Comparison of ENCODE assay signal across 25 mouse cellular contexts in genomic region chr5:5856146-5856724, GRCm38 (mm10).
A peak's percentile ranks its signal among the peaks of the same experiment; 100 is the strongest.
DNase-seq lines count a peak whose midpoint lies in the region; ATAC-seq lines count a peak whose summit lies in the region.
"Had no signal": no experiment of that assay in that cellular context is flagged by ENCODE, and none has a peak within 500 bp of the region (broad histone marks: within the 10 kb centered on the region; RNA-seq: fewer than 3 reads in every experiment).

No protein-coding gene starts in this region.

- no peak overlapping the region for H3K4me3 ChIP-seq in hindbrain, embryonic 10.5 days
- no peak overlapping the region for H3K4me3 ChIP-seq in hindbrain, embryonic 16.5 days (ENCODE audit: low read length)
- no peak overlapping the region for H3K4me3 ChIP-seq in neural tube, embryonic 11.5 days (ENCODE audit: low read depth, low read length)
- no peak overlapping the region for H3K4me3 ChIP-seq in neural tube, embryonic 15.5 days (replicated peaks)
- no peak overlapping the region for H3K4me3 ChIP-seq in forebrain, embryonic 15.5 days
- H3K4me3 ChIP-seq: embryonic facial prominence, embryonic 13.5 days; erythroblast, embryonic 14.5 days; heart, embryonic 10.5 days; heart, embryonic 15.5 days had no signal

- H3K4me2 ChIP-seq in hindbrain, embryonic 16.5 days (ENCODE audit: low read length) = no peak overlapping the region
- H3K4me2 ChIP-seq in neural tube, embryonic 11.5 days (ENCODE audit: low read depth) = no peak overlapping the region
- no peak overlapping the region for H3K4me2 ChIP-seq in neural tube, embryonic 15.5 days
- no peak overlapping the region for H3K4me2 ChIP-seq in forebrain, embryonic 15.5 days (replicated peaks)
- H3K4me2 ChIP-seq: embryonic facial prominence, embryonic 13.5 days; heart, embryonic 15.5 days had no signal

- peak overlapping the region; percentile 23; the same call in 1 of the 2 replicates for H3K27ac ChIP-seq in hindbrain, embryonic 10.5 days
- H3K27ac ChIP-seq in hindbrain, embryonic 16.5 days (ENCODE audit: low read depth, low read length) = no peak overlapping the region
- H3K27ac ChIP-seq in neural tube, embryonic 11.5 days (ENCODE audit: low read depth, low read length) = no peak overlapping the region
- H3K27ac ChIP-seq in neural tube, embryonic 15.5 days (replicated peaks) = no peak overlapping the region
- no peak overlapping the region for H3K27ac ChIP-seq in forebrain, embryonic 15.5 days (replicated peaks)
- H3K27ac ChIP-seq: embryonic facial prominence, embryonic 13.5 days; heart, embryonic 10.5 days; heart, embryonic 15.5 days; liver, embryonic 14.5 days; macrophage had no signal

- ATAC-seq in hindbrain, embryonic 16.5 days = no peak
- peak; percentile 71 for ATAC-seq in neural tube, embryonic 11.5 days (ENCODE audit: insufficient read depth, low FRiP score, low TSS enrichment)
- ATAC-seq in neural tube, embryonic 15.5 days (ENCODE audit: low FRiP score) = no peak
- ATAC-seq in forebrain, embryonic 15.5 days (replicated peaks) = peak; percentile 29; the same call in 1 of the 2 replicates

- H3K36me3 ChIP-seq in hindbrain, embryonic 10.5 days = no peaks in the 10 kb centered on the region
- no peaks in the 10 kb centered on the region for H3K36me3 ChIP-seq in hindbrain, embryonic 16.5 days (ENCODE audit: control insufficient read depth, insufficient read depth, low read length)
- no peaks in the 10 kb centered on the region for H3K36me3 ChIP-seq in neural tube, embryonic 11.5 days (ENCODE audit: control insufficient read depth, insufficient read depth, low read length)
- H3K36me3 ChIP-seq in neural tube, embryonic 15.5 days = no peaks in the 10 kb centered on the region
- no peaks in the 10 kb centered on the region for H3K36me3 ChIP-seq in forebrain, embryonic 15.5 days
- H3K36me3 ChIP-seq: embryonic facial prominence, embryonic 13.5 days; heart, embryonic 10.5 days; heart, embryonic 15.5 days had no signal

- H3K27me3 ChIP-seq in hindbrain, embryonic 10.5 days (ENCODE audit: insufficient read depth, poor library complexity, severe bottlenecking) = no peaks in the 10 kb centered on the region
- H3K27me3 ChIP-seq in hindbrain, embryonic 16.5 days (replicated peaks; ENCODE audit: control insufficient read depth, insufficient read depth, low read length) = no peaks in the 10 kb centered on the region
- H3K27me3 ChIP-seq in neural tube, embryonic 11.5 days (ENCODE audit: control insufficient read depth, insufficient read depth, low read length) = no peaks in the 10 kb centered on the region
- no peaks in the 10 kb centered on the region for H3K27me3 ChIP-seq in neural tube, embryonic 15.5 days (replicated peaks)
- H3K27me3 ChIP-seq in forebrain, embryonic 15.5 days = no peaks in the 10 kb centered on the region
- H3K27me3 ChIP-seq: embryonic facial prominence, embryonic 13.5 days; heart, embryonic 15.5 days had no signal

- no peak overlapping the region for H3K9ac ChIP-seq in hindbrain, embryonic 16.5 days (ENCODE audit: low read depth, low read length)
- no peak overlapping the region for H3K9ac ChIP-seq in neural tube, embryonic 11.5 days (ENCODE audit: low read length)
- H3K9ac ChIP-seq in neural tube, embryonic 15.5 days (replicated peaks) = no peak overlapping the region
- H3K9ac ChIP-seq in forebrain, embryonic 15.5 days (replicated peaks) = no peak overlapping the region
- H3K9ac ChIP-seq: embryonic facial prominence, embryonic 13.5 days; heart, embryonic 15.5 days; liver, embryonic 14.5 days had no signal

- DNase-seq in hindbrain, embryonic 10.5 days (ENCODE audit: low spot score) = peak; percentile 4
- peak; percentile 40 for DNase-seq in neural tube, embryonic 11.5 days (ENCODE audit: low spot score)
- peak; percentile 8 for DNase-seq in retina, embryonic 14.5 days (ENCODE audit: low spot score)
- DNase-seq in cerebellum, postnatal 36 days = no peak
- DNase-seq in urinary bladder, adult 18-20 months (ENCODE audit: low spot score in 2 of 2) = no peak
- DNase-seq: adrenal gland, postnatal 25 days; B cell, adult 2 months; cerebellum, adult 18-20 months; cerebellum, postnatal 10 days; gastrocnemius, postnatal 14 days; kidney, adult 11 months; kidney, postnatal 14 days; layer of hippocampus, adult 9-11 months; liver; lung, adult 2 months; lung, postnatal 10 days had no signal

- WGBS in hindbrain, embryonic 10.5 days = 74% methylated on average over 12 of the region's 12 CpGs
- WGBS in hindbrain, embryonic 16.5 days = 56% methylated on average over 12 of the region's 12 CpGs
- 70% methylated on average over 12 of the region's 12 CpGs for WGBS in neural tube, embryonic 11.5 days
- WGBS in neural tube, embryonic 15.5 days = 48% methylated on average over 12 of the region's 12 CpGs
- WGBS in forebrain, embryonic 15.5 days = 67% methylated on average over 12 of the region's 12 CpGs

- H3K4me1 ChIP-seq in hindbrain, embryonic 10.5 days (replicated peaks) = no peaks in the 10 kb centered on the region
- H3K4me1 ChIP-seq in hindbrain, embryonic 16.5 days (ENCODE audit: control insufficient read depth, insufficient read depth, low read depth, low read length) = no peaks in the 10 kb centered on the region
- no peaks in the 10 kb centered on the region for H3K4me1 ChIP-seq in neural tube, embryonic 11.5 days (ENCODE audit: control insufficient read depth, insufficient read depth, low read length)
- no peaks in the 10 kb centered on the region for H3K4me1 ChIP-seq in neural tube, embryonic 15.5 days
- no peaks in the 10 kb centered on the region for H3K4me1 ChIP-seq in forebrain, embryonic 15.5 days
- H3K4me1 ChIP-seq: embryonic facial prominence, embryonic 13.5 days; heart, embryonic 10.5 days; heart, embryonic 15.5 days had no signal

- no peaks in the 10 kb centered on the region for H3K9me3 ChIP-seq in hindbrain, embryonic 10.5 days
- no peaks in the 10 kb centered on the region for H3K9me3 ChIP-seq in hindbrain, embryonic 16.5 days (ENCODE audit: control insufficient read depth, low read length)
- no peaks in the 10 kb centered on the region for H3K9me3 ChIP-seq in neural tube, embryonic 11.5 days (ENCODE audit: control insufficient read depth, low read length)
- H3K9me3 ChIP-seq in neural tube, embryonic 15.5 days (replicated peaks) = no peaks in the 10 kb centered on the region
- H3K9me3 ChIP-seq in forebrain, embryonic 15.5 days = no peaks in the 10 kb centered on the region
- H3K9me3 ChIP-seq: embryonic facial prominence, embryonic 13.5 days; heart, embryonic 10.5 days; heart, embryonic 15.5 days had no signal

Comparison
In these comparisons a context has a peak if more than half of its experiments do, and no peak if none do; other contexts are left out.
1. ATAC-seq: peak in neural tube, embryonic 11.5 days (single experiment) and forebrain, embryonic 15.5 days (single experiment); none in hindbrain, embryonic 16.5 days (single experiment) and neural tube, embryonic 15.5 days (single experiment).
2. DNase-seq: peak in hindbrain, embryonic 10.5 days (single experiment), neural tube, embryonic 11.5 days (single experiment) and retina, embryonic 14.5 days (single experiment); none in cerebellum, postnatal 36 days (0 of 2) and urinary bladder, adult 18-20 months (0 of 2).